Mouse (Mus musculus) layer of hippocampus, adult 18-20 months (tissue): ENCODE results near the gene Apeh. TPM values are rescaled to one million over a fixed set of nuclear protein-coding genes. Genes with fewer than 3 reads are reported as not detected.
"Not testable (repeated sequence)": the region's sequence is repeated elsewhere in the genome, so short reads cannot be mapped to it uniquely, and the experiment has no call there.

Experiments
- DNase-seq, 2 experiments: peaks; one replicate each; pipeline ENCODE4 v3.0.0; 2022; ENCODE audit warnings: low spot score in 2 of 2
- long read RNA-seq: library from polyadenylated mRNA; stranded (forward); transcript quantifications from one replicate; pipeline ENCODE4 v2.0.0, GENCODE M21; 2021
- total RNA-seq, 2 experiments: library from RNA; stranded (reverse); gene quantifications; 2 replicates each; pipeline ENCODE4 v1.2.3; 2021

Apeh gene
- 10 to 100 TPM; 27.0 to 35.7 TPM for total RNA-seq
- long read RNA-seq, transcript Apeh-206 (22 exons, 2,518 nt), result major isoform, 11 of 18 reads
- long read RNA-seq, partial matches to known transcripts, result 3 of 18 reads
- long read RNA-seq, other reads (novel, unspliced or antisense), result 4 of 18 reads

DNA sequence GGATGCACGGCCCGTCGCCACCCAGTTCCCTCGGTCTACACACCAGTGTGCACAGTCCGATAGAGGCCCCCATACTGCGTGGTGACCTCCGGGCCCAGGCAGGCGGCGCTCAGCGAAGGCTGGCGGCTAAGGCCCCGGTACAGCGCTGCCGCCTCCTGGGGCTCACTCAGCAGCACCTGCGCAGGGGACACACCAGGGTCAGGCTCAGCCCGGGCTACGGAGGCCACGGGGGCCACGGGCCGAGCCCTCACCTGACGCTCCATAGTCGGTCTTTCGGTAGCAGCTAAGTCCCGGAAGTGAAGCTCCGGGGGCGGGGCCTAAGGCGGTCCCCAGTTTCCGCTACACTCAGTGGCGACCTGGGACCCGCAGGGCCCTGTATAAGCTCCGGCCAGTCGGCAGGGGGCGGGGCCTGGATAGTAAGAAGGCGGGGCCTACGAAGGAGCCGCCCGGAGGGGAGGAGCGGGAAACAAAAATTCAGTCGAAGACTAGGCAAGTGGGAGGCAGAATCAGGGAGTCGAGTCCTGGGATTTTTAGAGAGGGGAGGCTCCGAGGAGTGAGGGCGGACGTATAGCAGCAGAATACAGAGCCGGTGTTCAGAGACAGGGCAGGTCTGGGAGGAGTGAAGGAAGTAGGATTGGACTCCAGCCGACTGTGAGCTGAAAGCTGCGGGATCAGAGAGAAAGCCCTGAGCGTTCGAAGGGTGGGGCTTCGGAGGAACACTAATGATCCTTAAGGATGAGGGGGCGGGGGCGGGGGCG is at the start of gene Apeh:
Gene Apeh (minus strand): TSS at position 423 of the 758 bp plus-strand sequence.
- DNase-seq, result peak; percentile 74 to 87

DNA sequence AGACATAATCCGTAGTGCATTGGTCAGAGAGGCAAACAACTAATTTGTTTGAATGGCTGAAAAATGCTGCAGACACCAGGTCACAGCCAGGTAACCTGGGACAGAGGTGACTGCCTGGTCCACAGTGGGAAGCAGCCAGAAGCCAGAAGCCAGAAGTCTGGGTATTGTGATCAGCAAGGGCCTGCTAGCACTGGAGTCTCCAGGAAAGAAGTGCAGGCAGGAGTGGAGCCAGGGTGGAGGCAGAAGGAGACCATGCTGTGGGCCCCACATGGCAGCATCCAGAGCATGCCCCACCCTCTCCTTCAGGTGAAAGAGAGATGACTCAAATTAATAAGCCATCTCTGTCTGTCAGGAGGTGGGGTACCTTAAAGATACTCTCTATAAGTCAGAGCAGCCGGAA is 49.1 kb upstream of the Apeh start:
- DNase-seq, result no peak

- DNase-seq, result no peak
These were observed 47.0 kb upstream of the Apeh start for GRCm38 (mm10) chr9:108141387-108141786.

GRCm38 (mm10) chr9:108139963-108140695 is 45.7 kb upstream of the Apeh start:
- DNase-seq, result no peak

DNA sequence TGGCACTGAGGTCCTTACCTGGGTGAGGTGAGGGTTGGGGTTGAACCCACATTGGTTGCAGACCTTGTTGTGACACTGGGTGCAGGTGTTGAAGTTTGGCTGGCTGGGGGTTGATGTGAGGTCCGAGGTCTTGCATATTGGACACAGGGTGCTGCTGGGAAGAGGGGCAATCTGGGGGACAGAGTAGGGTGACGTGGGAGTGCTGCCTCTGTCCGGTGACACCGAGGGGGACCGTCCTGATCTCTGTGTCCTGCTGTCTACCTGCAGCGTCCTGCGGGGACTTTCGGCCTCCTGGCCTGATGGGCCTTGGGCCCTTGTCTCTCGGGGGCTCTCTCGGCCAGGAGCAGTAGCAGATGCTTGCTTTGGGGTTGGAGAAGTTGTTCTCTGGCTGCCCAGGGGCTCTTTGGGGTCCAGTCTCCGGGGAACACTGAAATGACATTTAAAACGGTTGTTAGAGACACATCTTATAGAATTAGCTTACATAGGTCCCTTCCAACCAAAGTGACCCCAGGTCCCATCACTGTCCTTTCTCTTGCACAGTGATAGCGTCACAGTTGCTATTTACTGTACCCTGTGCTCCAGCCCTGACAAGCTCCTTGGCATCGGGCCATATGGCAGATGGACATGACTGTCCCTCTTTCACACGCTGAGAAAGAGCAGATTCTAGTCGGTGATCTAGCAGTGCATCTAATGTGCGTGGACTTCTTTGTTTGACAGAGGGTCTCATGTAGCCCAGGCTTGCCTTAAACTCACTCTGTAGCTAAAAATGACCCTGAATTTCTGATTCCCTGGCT is 45.0 kb upstream of the Apeh start:
- DNase-seq, result no peak

- DNase-seq, result no peak
These were observed 43.7 kb upstream of the Apeh start for GRCm38 (mm10) chr9:108138118-108138517.

DNA sequence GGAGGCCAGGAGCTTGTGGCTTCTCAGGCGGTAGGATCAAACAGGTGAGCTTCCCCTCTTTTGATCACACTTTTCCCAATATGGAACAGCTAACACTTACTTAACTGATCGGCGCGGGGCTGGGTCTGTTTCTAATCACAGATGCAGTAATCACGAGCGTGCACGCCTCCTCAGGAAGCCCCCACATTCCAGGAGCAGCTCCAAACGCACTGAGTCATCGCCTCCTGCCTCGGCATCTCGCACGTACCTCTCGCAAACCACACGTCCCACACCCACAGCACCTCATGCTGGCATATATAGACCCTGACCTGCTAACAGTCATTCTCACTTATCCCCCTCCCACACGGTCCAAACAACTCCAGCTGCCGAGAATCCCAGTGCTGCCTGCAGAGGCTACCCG is 43.1 kb upstream of the Apeh start:
- peak; percentile 88 to 95 for DNase-seq

DNA sequence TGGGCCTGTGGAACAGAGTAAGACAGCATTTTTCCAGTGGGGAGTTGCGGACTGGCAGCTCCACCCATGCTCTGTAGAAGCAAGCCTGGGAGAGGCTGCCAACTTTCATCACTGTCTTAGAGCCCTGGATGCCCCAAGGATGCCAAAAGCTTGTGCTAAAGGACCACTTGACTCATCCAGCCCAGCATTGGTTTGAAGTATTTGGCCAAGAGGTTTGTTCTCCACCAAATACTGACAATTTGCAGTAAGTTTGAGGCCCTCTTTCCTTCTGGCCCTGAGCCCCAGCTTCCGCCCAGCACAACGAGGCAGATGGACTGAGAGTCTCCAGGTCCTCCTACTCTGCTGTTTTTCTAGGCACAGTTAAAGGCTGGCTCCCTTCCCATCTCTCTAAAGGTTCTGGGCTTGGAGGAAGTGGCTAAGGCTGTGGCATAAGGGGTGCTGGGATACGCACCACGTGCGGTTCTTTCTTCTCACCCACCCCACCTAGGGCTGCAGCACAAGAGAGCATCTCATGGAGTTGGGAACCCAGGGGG is 42.6 kb upstream of the Apeh start:
- peak; percentile 71 to 78 for DNase-seq

DNA sequence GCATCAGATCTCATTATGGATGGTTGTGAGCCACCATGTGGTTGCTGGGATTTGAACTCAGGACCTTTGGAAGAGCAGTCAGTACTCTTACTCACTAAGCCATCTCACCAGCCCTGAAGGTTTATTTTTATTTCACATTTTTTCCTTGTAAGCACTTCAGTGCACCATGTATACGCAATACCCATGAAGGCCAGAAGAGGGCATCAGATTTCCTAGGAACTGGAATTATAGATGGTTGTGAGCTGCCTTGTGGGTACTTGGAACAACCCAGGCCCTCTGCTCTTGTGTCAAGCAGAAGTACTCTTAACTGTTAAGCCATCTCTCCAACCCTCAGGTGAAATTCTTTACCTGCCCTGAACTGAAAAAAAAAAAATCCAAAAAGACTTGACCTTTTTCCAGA is 41.8 kb upstream of the Apeh start:
- no peak for DNase-seq

DNA sequence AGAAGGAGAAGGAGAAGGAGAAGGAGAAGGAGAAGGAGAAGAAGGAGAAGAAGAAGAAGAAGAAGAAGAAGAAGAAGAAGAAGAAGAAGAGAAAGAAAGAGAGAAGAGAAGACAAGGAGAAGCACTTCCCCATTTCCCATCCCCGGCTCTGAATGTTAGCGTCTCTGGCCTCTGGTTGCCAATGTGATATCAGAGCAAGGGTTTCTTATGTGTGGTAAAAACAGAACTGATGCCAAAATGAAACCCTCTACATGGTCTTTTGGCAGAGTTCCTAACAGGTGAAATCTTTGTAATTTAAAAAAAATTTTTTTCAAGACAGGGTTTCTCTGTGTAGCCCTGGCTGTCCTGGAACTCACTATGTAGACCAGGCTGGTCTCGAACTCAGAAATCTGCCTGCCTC is 41.3 kb upstream of the Apeh start:
- not testable (repeated sequence) for DNase-seq

- DNase-seq, result no peak
These were observed 39.1 kb upstream of the Apeh start for GRCm38 (mm10) chr9:108133478-108133877.

- DNase-seq, result no peak
These were observed 38.0 kb upstream of the Apeh start for GRCm38 (mm10) chr9:108132373-108132772.

- DNase-seq, result no peak
These were observed 37.1 kb upstream of the Apeh start for GRCm38 (mm10) chr9:108131502-108131901.

GRCm38 (mm10) chr9:108129042-108129948 is 34.9 kb upstream of the Apeh start:
- DNase-seq, result no peak

DNA sequence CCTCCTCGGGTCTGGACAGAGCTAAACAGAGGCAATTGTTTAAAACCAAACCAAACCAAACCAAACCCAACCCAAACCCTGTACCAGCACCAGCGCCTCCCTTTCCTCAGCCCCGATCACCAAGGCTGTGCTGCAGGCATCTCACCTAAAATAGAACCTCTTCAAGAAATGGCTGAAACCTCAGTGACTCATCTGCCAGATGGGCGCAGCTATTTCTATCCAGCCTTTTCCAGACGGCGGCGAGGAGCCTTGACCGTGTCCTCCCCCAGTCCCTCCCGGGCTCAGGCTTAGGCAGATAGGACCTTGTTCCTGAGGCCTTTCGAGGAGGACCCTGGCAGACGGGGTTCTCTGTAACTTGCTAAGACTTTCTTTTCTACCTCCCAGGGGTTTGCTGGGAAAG is 33.8 kb upstream of the Apeh start:
- peak in 1 of 2 experiments; percentile 55 for DNase-seq

DNA sequence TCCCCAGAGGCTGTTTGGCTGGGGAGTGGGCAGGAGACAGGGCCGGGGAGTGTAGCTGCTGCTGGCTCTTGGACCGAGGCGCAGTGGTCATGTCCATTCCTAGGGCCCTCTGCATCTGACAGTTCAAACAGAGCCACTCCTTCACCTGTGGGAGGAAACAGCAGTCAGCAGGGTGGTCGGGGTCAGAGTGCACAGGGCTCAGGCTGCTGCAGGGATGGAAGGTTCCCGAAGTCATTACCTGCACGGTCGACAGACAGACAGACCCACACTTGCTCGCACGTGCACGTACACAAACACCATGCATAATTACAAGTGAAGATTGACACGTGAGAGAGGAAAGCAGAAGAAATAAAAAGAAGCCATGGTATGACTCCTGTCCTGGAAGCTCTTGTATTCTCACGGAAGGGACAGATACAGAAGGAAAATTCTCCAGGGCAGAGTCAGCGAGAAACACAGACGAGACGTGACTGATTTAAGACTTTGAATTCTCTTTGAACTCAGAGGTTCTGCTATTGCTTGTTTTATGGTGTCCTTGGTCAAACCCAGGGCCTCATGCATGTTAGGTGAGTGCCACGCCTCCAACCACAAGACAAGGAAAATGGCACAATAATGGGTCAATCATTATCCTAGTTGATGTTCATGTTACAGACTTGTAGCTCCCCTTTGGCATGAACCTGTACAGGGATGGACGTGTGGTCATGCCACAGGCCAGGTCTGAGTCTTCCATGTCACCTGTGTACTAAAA is 32.2 kb upstream of the Apeh start:
- no peak for DNase-seq

DNA sequence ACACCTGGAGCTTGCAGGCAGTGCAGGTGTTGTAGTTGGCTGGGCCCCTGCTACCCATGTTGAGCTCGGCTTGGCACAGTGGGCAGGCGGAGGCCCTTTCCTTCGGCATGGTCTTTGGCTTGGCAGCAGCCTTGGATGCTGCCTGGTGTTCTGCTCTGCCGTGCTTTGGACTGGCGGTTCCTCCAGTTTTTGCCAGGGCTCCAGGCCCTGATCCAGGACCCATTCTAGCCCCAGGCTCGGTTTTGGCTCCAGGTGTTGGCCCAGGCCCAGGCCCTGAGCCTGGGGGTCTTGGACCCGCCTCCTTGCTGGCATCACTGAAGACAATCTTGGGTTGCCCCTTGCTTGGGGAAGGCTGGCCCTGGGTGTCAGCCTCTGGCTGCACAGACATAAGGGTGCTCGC is 31.3 kb upstream of the Apeh start:
- DNase-seq, result no peak

- no peak for DNase-seq
These were observed 29.5 kb upstream of the Apeh start for GRCm38 (mm10) chr9:108123916-108124315.

DNA sequence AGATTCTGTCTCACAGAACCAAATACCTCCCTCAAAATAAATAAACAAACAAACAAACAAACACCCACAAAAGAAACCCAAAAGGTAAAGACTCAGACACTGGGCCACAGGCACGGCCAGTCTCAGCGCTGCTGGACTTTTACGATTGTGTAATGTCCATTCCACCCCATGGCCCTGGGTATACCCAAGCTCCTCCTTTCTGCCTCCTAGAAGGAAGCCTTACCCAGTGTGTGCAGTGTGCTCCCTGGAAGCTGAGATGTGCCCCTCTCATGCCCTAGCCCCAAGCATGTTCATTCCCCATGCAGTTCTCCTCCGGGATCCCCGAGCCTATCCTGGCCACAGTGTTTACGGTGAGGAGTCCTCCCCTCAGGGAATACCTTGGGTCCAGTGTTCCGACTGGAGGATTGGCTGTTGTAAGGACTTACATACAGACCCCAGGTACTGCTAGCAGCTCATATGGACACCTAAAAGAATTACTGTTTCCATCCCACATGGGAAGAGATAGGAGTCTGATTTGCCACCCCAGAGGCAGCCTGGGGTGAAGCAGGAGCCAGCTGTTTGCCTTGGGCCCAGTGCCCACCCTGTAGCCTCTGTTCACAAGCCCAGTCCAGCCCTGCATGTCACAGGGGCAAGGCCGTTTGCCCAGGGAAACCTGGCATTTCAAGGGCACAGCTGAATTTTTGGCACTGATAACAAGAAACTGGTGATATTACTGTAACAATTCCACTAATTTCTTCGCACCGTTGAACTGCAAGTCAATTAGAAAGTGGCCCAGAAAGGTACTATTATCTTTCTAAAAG is 27.0 kb upstream of the Apeh start:
- no peak for DNase-seq
